Mouse (Mus musculus): ENCODE data around the gene Myh10. TPM values are rescaled to one million over a fixed set of nuclear protein-coding genes. Genes with fewer than 3 reads are reported as not detected.

Gene Myh10
- 6.5 TPM for polyA plus RNA-seq (2014; fragmentation: Illumina TruSeq; extraction: RNeasy Lipid Tissue Mini Kit (QIAGEN cat#74804); ENCODE audit: low read depth, low replicate concordance)

GRCm38 (mm10) chr11:68691321-68692009 is at the start of gene Myh10:
Myh10 (plus strand) TSS chr11:68691559.

Other genes starting within 250 kb of the Myh10 start
- gene Pik3r6, start 188.5 kb upstream of the Myh10 start, polyA plus RNA-seq (2014; fragmentation: Illumina TruSeq; extraction: RNeasy Lipid Tissue Mini Kit (QIAGEN cat#74804); ENCODE audit: low read depth, low replicate concordance), result 0.48 TPM
- gene Mfsd6l, start 135.4 kb upstream of the Myh10 start, polyA plus RNA-seq (2014; fragmentation: Illumina TruSeq; extraction: RNeasy Lipid Tissue Mini Kit (QIAGEN cat#74804); ENCODE audit: low read depth, low replicate concordance), result not detected
- gene Ccdc42, start 104.5 kb upstream of the Myh10 start, polyA plus RNA-seq (2014; fragmentation: Illumina TruSeq; extraction: RNeasy Lipid Tissue Mini Kit (QIAGEN cat#74804); ENCODE audit: low read depth, low replicate concordance), result not detected
- 58.9 TPM for gene Ndel1, start 180.3 kb downstream of the Myh10 start, polyA plus RNA-seq (2014; fragmentation: Illumina TruSeq; extraction: RNeasy Lipid Tissue Mini Kit (QIAGEN cat#74804); ENCODE audit: low read depth, low replicate concordance)
- gene Rnf222, start 197.0 kb downstream of the Myh10 start, polyA plus RNA-seq (2014; fragmentation: Illumina TruSeq; extraction: RNeasy Lipid Tissue Mini Kit (QIAGEN cat#74804); ENCODE audit: low read depth, low replicate concordance), result not detected
- gene Rpl26, start 210.0 kb downstream of the Myh10 start, polyA plus RNA-seq (2014; fragmentation: Illumina TruSeq; extraction: RNeasy Lipid Tissue Mini Kit (QIAGEN cat#74804); ENCODE audit: low read depth, low replicate concordance), result 134 TPM
- not detected for gene Odf4, start 235.5 kb downstream of the Myh10 start, polyA plus RNA-seq (2014; fragmentation: Illumina TruSeq; extraction: RNeasy Lipid Tissue Mini Kit (QIAGEN cat#74804); ENCODE audit: low read depth, low replicate concordance)

All from liver, adult 10 weeks (tissue).